Mouse (Mus musculus): ENCODE data around the gene Agrp. TPM values are rescaled to one million over a fixed set of nuclear protein-coding genes. Genes with fewer than 3 reads are reported as not detected.

The Agrp gene
- polyA plus RNA-seq, 1 experiment from 2014 or later = 0.73 TPM

DNA sequence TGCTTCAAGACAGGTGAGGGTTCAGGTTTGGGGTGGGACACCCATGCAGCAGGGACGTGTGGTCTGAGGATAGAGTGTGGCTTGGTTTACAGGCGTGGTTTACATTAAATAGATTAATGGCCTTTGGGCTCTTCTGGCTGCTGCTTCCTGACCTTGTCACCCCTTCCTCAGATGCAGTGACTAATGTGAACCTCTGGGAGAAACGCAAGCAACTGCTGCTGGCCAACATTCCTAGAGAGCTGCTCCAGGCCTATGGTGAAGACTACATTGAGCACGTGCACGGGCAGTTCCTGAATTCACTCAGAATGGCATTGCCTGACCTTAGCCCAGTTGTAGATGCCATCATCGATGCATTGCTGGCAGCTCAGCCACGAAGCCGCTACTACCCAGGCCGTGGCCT, 114.3 kb downstream of the Agrp start:
- no peaks in the 10 kb centered on the region for H3K27me3 ChIP-seq (ENCODE audit: control insufficient read depth, insufficient read depth, low read length)
- H3K4me3 ChIP-seq (ENCODE audit: low read depth, low read length) = no peak overlapping the region
- no peak overlapping the region; the same call in 1 of the 2 replicates for H3K9ac ChIP-seq (ENCODE audit: low read length)
- 47% methylated on average over 9 of the region's 9 CpGs for WGBS
- H3K4me1 ChIP-seq (ENCODE audit: control insufficient read depth, insufficient read depth, low read length) = peaks cover 39% of the 10 kb centered on the region
- no peaks in the 10 kb centered on the region for H3K9me3 ChIP-seq (ENCODE audit: control insufficient read depth, low read length)
- DNase-seq (ENCODE audit: low spot score) (no peak), ATAC-seq (ENCODE audit: insufficient number of reproducible peaks, low FRiP score, low TSS enrichment, low read depth) (no peak)
- no peak overlapping the region for H3K4me2 ChIP-seq (ENCODE audit: low read depth, severe bottlenecking)
- H3K27ac ChIP-seq (replicated peaks; ENCODE audit: low read depth, low read length) = 0 out of 2 replicates have a peak overlapping the region, but pooled peaks have one; percentile 30
- H3K36me3 ChIP-seq (ENCODE audit: control insufficient read depth, insufficient read depth, low read length) = peaks cover 16% of the 10 kb centered on the region; the same call in 1 of the 2 replicates

DNA sequence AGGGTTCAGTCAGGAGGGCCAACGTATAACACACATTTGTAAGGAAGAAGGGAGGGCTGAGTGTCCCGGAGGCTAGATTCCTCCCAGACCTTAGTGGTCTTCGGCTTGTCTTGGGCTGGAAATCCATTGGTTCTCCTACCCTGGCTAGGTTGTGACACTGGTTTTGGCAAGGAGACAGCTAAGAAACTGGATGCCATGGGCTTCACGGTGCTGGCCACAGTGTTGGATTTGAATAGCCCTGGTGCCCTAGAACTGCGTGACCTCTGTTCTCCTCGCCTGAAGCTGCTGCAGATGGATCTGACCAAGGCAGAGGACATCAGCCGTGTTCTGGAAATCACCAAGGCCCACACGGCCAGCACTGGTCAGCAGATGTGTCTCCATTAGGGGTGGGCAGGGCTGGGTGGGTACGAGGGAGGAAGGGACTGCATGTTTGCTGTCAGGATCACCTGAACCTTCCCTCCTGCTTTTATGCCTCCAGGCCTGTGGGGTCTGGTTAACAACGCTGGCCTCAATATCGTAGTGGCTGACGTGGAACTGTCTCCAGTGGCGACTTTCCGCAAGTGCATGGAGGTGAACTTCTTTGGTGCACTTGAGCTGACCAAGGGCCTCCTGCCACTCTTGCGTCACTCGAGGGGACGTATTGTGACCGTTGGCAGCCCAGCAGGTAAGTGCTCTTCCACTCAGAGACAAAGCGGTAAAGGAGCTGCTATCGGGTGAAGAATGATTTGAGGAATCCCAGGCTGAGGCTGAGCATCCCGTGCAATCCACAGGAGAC, 115.0 kb downstream of the Agrp start:
- H3K4me1 ChIP-seq (ENCODE audit: control insufficient read depth, insufficient read depth, low read length) = peaks cover 46% of the 10 kb centered on the region
- H3K9me3 ChIP-seq (ENCODE audit: control insufficient read depth, low read length) = no peaks in the 10 kb centered on the region
- no peaks in the 10 kb centered on the region for H3K27me3 ChIP-seq (ENCODE audit: control insufficient read depth, insufficient read depth, low read length)
- no peak for ATAC-seq (ENCODE audit: insufficient number of reproducible peaks, low FRiP score, low TSS enrichment, low read depth)
- no peak for DNase-seq (ENCODE audit: low spot score)
- H3K9ac ChIP-seq (ENCODE audit: low read length) = no peak overlapping the region
- 71% methylated on average over 21 of the region's 21 CpGs for WGBS
- H3K4me3 ChIP-seq (ENCODE audit: low read depth, low read length) = no peak overlapping the region
- H3K36me3 ChIP-seq (ENCODE audit: control insufficient read depth, insufficient read depth, low read length) = peaks cover 16% of the 10 kb centered on the region; the same call in 1 of the 2 replicates
- peak overlapping the region; percentile 88; the same call in 1 of the 2 replicates for H3K4me2 ChIP-seq (ENCODE audit: low read depth, severe bottlenecking)
- H3K27ac ChIP-seq (replicated peaks; ENCODE audit: low read depth, low read length) = no peak overlapping the region

DNA sequence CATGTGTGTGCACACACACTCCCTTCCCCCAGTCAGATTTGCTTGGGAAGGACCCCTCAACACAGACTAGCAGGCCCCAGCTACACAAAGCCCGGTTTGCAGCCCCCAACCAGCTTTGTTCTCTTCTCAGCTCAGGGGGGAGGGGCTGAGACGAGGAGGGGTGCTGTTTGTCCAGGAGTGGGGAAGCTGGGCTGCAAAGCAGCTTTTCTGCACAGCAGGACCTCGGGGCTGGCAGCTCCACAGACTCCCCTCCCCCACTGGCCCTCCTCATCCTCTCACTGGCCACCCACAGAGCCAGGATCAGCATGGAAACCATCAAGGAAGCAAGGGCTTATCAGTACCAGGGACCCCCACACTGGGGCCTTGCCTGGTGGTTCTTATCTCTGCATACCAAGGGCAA, 116.1 kb downstream of the Agrp start:
- Histone ChIP-seq H3K4me1 (ENCODE audit: control insufficient read depth, insufficient read depth, low read length) (peaks cover 57% of the 10 kb centered on the region), H3K9me3 (ENCODE audit: control insufficient read depth, low read length) (no peaks in the 10 kb centered on the region), H3K27ac (replicated peaks; ENCODE audit: low read depth, low read length) (peak overlapping the region; percentile 93), H3K36me3 (ENCODE audit: control insufficient read depth, insufficient read depth, low read length) (peaks cover 16% of the 10 kb centered on the region; the same call in 1 of the 2 replicates), H3K9ac (ENCODE audit: low read length) (peak overlapping the region; percentile 99), H3K4me2 (ENCODE audit: low read depth, severe bottlenecking) (peak overlapping the region; percentile 88), H3K27me3 (ENCODE audit: control insufficient read depth, insufficient read depth, low read length) (no peaks in the 10 kb centered on the region), H3K4me3 (ENCODE audit: low read depth, low read length) (peak overlapping the region; percentile 95; the same call in 1 of the 2 replicates)
- 0% methylated on average over 3 of the region's 3 CpGs for WGBS
- DNase-seq (ENCODE audit: low spot score) (peak; percentile 71), ATAC-seq (ENCODE audit: insufficient number of reproducible peaks, low FRiP score, low TSS enrichment, low read depth) (0 out of 2 replicates have a peak, but pooled peaks have one; percentile 7)

DNA sequence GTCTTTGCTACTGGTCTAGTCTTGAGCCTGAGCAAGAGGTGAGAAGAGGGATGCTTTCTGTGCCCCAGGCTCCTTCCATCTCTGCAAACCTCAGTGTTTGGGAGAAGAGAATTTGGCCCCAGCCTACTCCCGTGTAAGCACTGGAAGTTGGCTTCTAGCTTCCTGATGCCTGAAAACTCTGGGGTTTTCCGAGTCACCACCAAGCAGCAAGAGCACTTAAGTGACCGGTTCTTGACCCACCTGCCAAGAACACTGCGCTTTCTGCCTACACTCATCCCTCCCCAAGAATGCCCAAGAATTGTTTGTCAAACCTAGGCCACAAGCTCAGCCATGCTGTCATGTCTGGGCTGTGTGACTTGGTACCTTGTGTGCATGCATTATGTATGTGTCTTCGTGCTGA, 116.7 kb downstream of the Agrp start:
- Histone ChIP-seq H3K27me3 (ENCODE audit: control insufficient read depth, insufficient read depth, low read length) (no peaks in the 10 kb centered on the region), H3K4me1 (ENCODE audit: control insufficient read depth, insufficient read depth, low read length) (peaks cover 58% of the 10 kb centered on the region), H3K36me3 (ENCODE audit: control insufficient read depth, insufficient read depth, low read length) (peaks cover 16% of the 10 kb centered on the region; the same call in 1 of the 2 replicates), H3K4me2 (ENCODE audit: low read depth, severe bottlenecking) (peak overlapping the region; percentile 88), H3K9ac (ENCODE audit: low read length) (peak overlapping the region; percentile 99), H3K27ac (replicated peaks; ENCODE audit: low read depth, low read length) (peak overlapping the region; percentile 93), H3K9me3 (ENCODE audit: control insufficient read depth, low read length) (no peaks in the 10 kb centered on the region), H3K4me3 (ENCODE audit: low read depth, low read length) (peak overlapping the region; percentile 95)
- WGBS = 22% methylated on average over 5 of the region's 5 CpGs
- DNase-seq (ENCODE audit: low spot score) (peak; percentile 44), ATAC-seq (ENCODE audit: insufficient number of reproducible peaks, low FRiP score, low TSS enrichment, low read depth) (no peak)

DNA sequence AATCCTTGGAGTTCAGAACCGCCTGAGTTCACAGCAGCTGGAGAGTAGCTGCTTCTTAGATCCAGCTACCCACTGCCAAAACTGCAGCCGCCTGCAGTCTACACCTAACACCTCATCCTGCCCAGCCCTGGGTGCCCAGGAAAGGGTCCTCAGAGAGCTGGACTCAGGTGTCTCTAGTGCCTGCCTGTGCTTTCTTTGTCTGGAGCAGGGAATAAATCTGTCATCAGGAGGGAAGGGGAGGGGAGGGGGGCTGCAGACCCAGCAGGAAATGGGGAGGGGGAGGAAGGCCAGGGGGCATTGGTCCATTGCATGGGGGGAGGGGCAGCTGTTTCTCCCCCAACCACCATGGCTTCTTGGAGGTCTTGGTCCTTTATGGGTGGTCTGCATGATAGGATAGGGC, 117.6 kb downstream of the Agrp start:
- DNase-seq (ENCODE audit: low spot score) (peak; percentile 85), ATAC-seq (ENCODE audit: insufficient number of reproducible peaks, low FRiP score, low TSS enrichment, low read depth) (no peak)
- H3K4me2 ChIP-seq (ENCODE audit: low read depth, severe bottlenecking) = peak overlapping the region; percentile 88
- peaks cover 15% of the 10 kb centered on the region; the same call in 1 of the 2 replicates for H3K36me3 ChIP-seq (ENCODE audit: control insufficient read depth, insufficient read depth, low read length)
- peaks cover 58% of the 10 kb centered on the region for H3K4me1 ChIP-seq (ENCODE audit: control insufficient read depth, insufficient read depth, low read length)
- peak overlapping the region; percentile 95 for H3K4me3 ChIP-seq (ENCODE audit: low read depth, low read length)
- peak overlapping the region; percentile 99 for H3K9ac ChIP-seq (ENCODE audit: low read length)
- 0% methylated on average over 2 of the region's 2 CpGs for WGBS
- no peaks in the 10 kb centered on the region for H3K9me3 ChIP-seq (ENCODE audit: control insufficient read depth, low read length)
- H3K27ac ChIP-seq (replicated peaks; ENCODE audit: low read depth, low read length) = peak overlapping the region; percentile 93
- H3K27me3 ChIP-seq (ENCODE audit: control insufficient read depth, insufficient read depth, low read length) = no peaks in the 10 kb centered on the region

DNA sequence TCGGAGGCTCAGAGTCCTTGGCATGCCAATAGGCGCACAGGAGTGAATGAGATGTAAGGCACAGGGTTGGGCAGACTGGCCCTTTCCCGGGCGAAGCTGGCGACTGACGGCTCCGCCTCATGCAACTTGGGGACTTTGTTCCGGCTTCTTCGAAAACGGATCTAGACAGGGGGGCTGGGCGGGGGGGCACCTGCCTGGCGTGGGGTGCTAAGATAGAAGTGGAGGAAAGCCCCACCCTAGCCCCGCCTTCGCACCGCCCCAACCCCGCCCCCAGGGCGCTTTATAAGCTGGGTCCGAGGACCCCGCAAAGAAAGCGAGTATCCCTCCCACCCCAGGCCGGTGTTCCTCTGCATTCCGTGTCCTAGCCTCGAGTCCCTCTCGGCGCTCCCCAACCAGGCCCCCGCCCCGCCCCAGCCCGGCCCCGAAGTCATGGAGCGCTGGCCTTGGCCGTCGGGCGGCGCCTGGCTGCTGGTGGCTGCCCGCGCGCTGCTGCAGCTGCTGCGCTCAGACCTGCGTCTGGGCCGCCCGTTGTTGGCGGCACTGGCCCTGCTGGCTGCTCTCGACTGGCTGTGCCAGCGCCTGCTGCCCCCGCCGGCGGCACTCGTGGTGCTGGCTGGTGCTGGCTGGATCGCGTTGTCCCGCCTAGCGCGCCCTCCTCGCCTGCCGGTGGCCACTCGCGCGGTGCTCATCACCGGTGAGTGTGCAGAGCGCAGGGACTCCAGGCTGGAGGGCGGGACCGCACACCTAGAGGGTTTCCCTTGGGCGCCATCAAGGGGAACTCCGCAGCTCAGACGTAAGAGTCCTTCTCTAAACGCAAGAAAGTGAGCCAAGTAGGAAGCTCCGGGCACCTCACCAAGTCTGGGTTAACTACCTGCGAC, 118.5 kb downstream of the Agrp start, which contains the start of gene Hsd11b2:
Gene Hsd11b2, plus strand, starts transcription at position 320 of the 878 bp plus-strand sequence.
- no peaks in the 10 kb centered on the region for H3K27me3 ChIP-seq (ENCODE audit: control insufficient read depth, insufficient read depth, low read length)
- ATAC-seq (ENCODE audit: insufficient number of reproducible peaks, low FRiP score, low TSS enrichment, low read depth) = peak; percentile 49

DNA sequence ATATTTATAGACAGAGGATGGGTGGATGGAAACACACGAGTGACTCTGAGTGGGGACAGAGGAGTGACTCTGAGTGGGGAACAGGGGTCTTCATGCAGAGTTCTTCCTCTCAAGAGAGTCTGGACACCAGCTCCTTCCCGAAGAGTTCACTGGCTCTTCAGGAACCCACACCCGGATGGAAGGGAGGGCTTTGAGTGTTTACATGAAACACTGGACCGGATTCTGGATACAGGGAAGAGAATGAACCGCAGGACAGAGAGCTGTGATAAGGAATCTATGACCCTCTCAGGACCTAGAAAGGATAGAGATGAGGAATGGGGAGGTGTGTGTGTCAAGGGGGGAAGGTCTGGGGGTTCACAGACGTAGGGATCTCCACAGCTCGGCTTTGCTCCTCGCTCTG, 119.8 kb downstream of the Agrp start:
- H3K4me1 ChIP-seq (ENCODE audit: control insufficient read depth, insufficient read depth, low read length) = peaks cover 55% of the 10 kb centered on the region
- H3K36me3 ChIP-seq (ENCODE audit: control insufficient read depth, insufficient read depth, low read length) = peaks cover 2% of the 10 kb centered on the region; the same call in 1 of the 2 replicates
- ATAC-seq (ENCODE audit: insufficient number of reproducible peaks, low FRiP score, low TSS enrichment, low read depth) (no peak), DNase-seq (ENCODE audit: low spot score) (peak; percentile 29)
- H3K27me3 ChIP-seq (ENCODE audit: control insufficient read depth, insufficient read depth, low read length) = no peaks in the 10 kb centered on the region
- WGBS = 46% methylated on average over 8 of the region's 8 CpGs
- peak overlapping the region; percentile 25 for H3K4me2 ChIP-seq (ENCODE audit: low read depth, severe bottlenecking)
- no peaks in the 10 kb centered on the region for H3K9me3 ChIP-seq (ENCODE audit: control insufficient read depth, low read length)
- H3K9ac ChIP-seq (ENCODE audit: low read length) = peak overlapping the region; percentile 37; the same call in 1 of the 2 replicates
- H3K27ac ChIP-seq (replicated peaks; ENCODE audit: low read depth, low read length) = 0 out of 2 replicates have a peak overlapping the region, but pooled peaks have one; percentile 21
- no peak overlapping the region for H3K4me3 ChIP-seq (ENCODE audit: low read depth, low read length)

More for the DNA sequence above, 118.5 kb downstream of the Agrp start, which contains the start of gene Hsd11b2:
- Histone ChIP-seq H3K27ac (replicated peaks; ENCODE audit: low read depth, low read length) (peak within 1 kb of the TSS; percentile 93), H3K4me1 (ENCODE audit: control insufficient read depth, insufficient read depth, low read length) (peaks cover 62% of the 10 kb centered on the region), H3K4me2 (ENCODE audit: low read depth, severe bottlenecking) (peak within 1 kb of the TSS; percentile 88), H3K9ac (ENCODE audit: low read length) (peak within 1 kb of the TSS; percentile 99), H3K9me3 (ENCODE audit: control insufficient read depth, low read length) (no peaks in the 10 kb centered on the region), H3K4me3 (ENCODE audit: low read depth, low read length) (peak within 1 kb of the TSS; percentile 95), H3K36me3 (ENCODE audit: control insufficient read depth, insufficient read depth, low read length) (peaks cover 11% of the 10 kb centered on the region; the same call in 1 of the 2 replicates)
- DNase-seq (ENCODE audit: low spot score) = peak; percentile 89
- under 1% methylated on average over 68 of the region's 68 CpGs for WGBS

Measured in limb, embryonic 11.5 days (tissue).